Mouse (Mus musculus) forebrain, embryonic 12.5 days (tissue): ENCODE data around the gene Gm37240. TPM values are rescaled to one million over a fixed set of nuclear protein-coding genes. Genes with fewer than 3 reads are reported as not detected.
A peak's percentile ranks its signal among the peaks of the same experiment; 100 is the strongest.

Experiments used
- ATAC-seq: fragments of 200-750 bp; cut with Nextera tagmentation; 2 replicates; pipeline ENCODE4 v1.8.0; 2017; ENCODE audit warnings: moderate TSS enrichment; ENCODE audit not compliant: low FRiP score
- H3K27ac ChIP-seq: fragments of 300-500 bp; sonication (generic); 2 replicates; pipeline ENCODE4 v1.5.1; 2016; ENCODE audit warnings: mild to moderate bottlenecking
- H3K27me3 ChIP-seq: fragments of 300-500 bp; sonication (generic); 2 replicates; pipeline ENCODE4 v1.6.1; 2016; ENCODE audit warnings: mild to moderate bottlenecking
- H3K36me3 ChIP-seq: fragments of 300-500 bp; sonication (generic); replicated peaks from 2 replicates; pipeline ENCODE4 v1.6.1; 2016; ENCODE audit warnings: mild to moderate bottlenecking
- H3K4me1 ChIP-seq: fragments of 300-500 bp; sonication (generic); 2 replicates; pipeline ENCODE4 v1.6.1; 2016
- H3K4me2 ChIP-seq: fragments of 300-500 bp; sonication (generic); 2 replicates; pipeline ENCODE4 v1.6.1; 2016; ENCODE audit warnings: mild to moderate bottlenecking, moderate library complexity
- H3K4me3 ChIP-seq: fragments of 300-500 bp; sonication (generic); replicated peaks from 2 replicates; pipeline ENCODE4 v1.5.1; 2016; ENCODE audit warnings: mild to moderate bottlenecking
- H3K9ac ChIP-seq: fragments of 300-500 bp; sonication (generic); 2 replicates; pipeline ENCODE4 v1.6.1; 2016; ENCODE audit warnings: mild to moderate bottlenecking
- H3K9me3 ChIP-seq: fragments of 300-500 bp; sonication (generic); 2 replicates; pipeline ENCODE4 v1.6.1; 2016
- WGBS: fragments of 180-500 bp; shearing (Covaris S2); methylation state at CpG from one replicate; pipeline ENCODE4 v1.1.7; 2016; 5-methylcytosine and 5-hydroxymethylcytosine counted together
- polyA plus RNA-seq: library from polyadenylated mRNA; unstranded; fragments of >200 nt; fragmentation: Nextera tagmentation; extraction: Ambion mirVana; gene quantifications from 2 replicates; pipeline ENCODE4 v1.2.1, GENCODE M21; 2016

The Gm37240 gene
- polyA plus RNA-seq, 1 experiment from 2014 or later: 0.57 TPM

GRCm38 (mm10) chr3:85339926-85340325 lies 547.4 kb downstream of the Gm37240 start:
- Histone ChIP-seq H3K27ac (no peak overlapping the region), H3K9me3 (no peaks in the 10 kb centered on the region), H3K4me1 (peaks cover 22% of the 10 kb centered on the region), H3K4me3 (no peak overlapping the region), H3K36me3 (no peaks in the 10 kb centered on the region), H3K27me3 (no peaks in the 10 kb centered on the region), H3K4me2 (no peak overlapping the region), H3K9ac (no peak overlapping the region)
- 53% methylated on average over 2 of the region's 2 CpGs for WGBS
- no peak for ATAC-seq

GRCm38 (mm10) chr3:85339269-85339820 lies 548.0 kb downstream of the Gm37240 start:
- whole genome bisulfite sequencing: 61% methylated on average over 10 of the region's 10 CpGs
- ATAC-seq: peak; percentile 30; the same call in 1 of the 2 replicates
- Histone ChIP-seq H3K27me3 (no peaks in the 10 kb centered on the region), H3K27ac (peak overlapping the region; percentile 37; the same call in 1 of the 2 replicates), H3K9me3 (no peaks in the 10 kb centered on the region), H3K4me3 (no peak overlapping the region), H3K9ac (no peak overlapping the region), H3K4me1 (peaks cover 22% of the 10 kb centered on the region), H3K36me3 (no peaks in the 10 kb centered on the region), H3K4me2 (no peak overlapping the region)

GRCm38 (mm10) chr3:85338755-85339095 lies 548.6 kb downstream of the Gm37240 start:
- no peak overlapping the region for H3K4me3 ChIP-seq

GRCm38 (mm10) chr3:85337881-85338754 lies 549.2 kb downstream of the Gm37240 start:
- no peaks in the 10 kb centered on the region for H3K27me3 ChIP-seq
- H3K4me2 ChIP-seq: peak overlapping the region; percentile 13; the same call in 1 of the 2 replicates
- H3K36me3 ChIP-seq: no peaks in the 10 kb centered on the region
- H3K4me3 ChIP-seq: no peak overlapping the region
- peak overlapping the region; percentile 42; the same call in 1 of the 2 replicates for H3K27ac ChIP-seq
- WGBS: 39% methylated on average over 7 of the region's 7 CpGs
- H3K9ac ChIP-seq: no peak overlapping the region
- H3K4me1 ChIP-seq: peaks cover 22% of the 10 kb centered on the region
- H3K9me3 ChIP-seq: no peaks in the 10 kb centered on the region
- peak; percentile 76; the same call in 1 of the 2 replicates for ATAC-seq

More at GRCm38 (mm10) chr3:85338755-85339095, 548.6 kb downstream of the Gm37240 start:
- no peak for ATAC-seq
- 0 out of 2 replicates have a peak overlapping the region, but pooled peaks have one; percentile 13 for H3K4me2 ChIP-seq
- peaks cover 22% of the 10 kb centered on the region for H3K4me1 ChIP-seq
- no peaks in the 10 kb centered on the region for H3K27me3 ChIP-seq
- WGBS: 53% methylated on average over 3 of the region's 3 CpGs
- H3K9ac ChIP-seq: no peak overlapping the region
- H3K9me3 ChIP-seq: no peaks in the 10 kb centered on the region
- 0 out of 2 replicates have a peak overlapping the region, but pooled peaks have one; percentile 10 for H3K27ac ChIP-seq
- no peaks in the 10 kb centered on the region for H3K36me3 ChIP-seq

GRCm38 (mm10) chr3:85335517-85335916 lies 551.8 kb downstream of the Gm37240 start:
- H3K4me2 ChIP-seq: no peak overlapping the region
- ATAC-seq: no peak
- no peaks in the 10 kb centered on the region for H3K36me3 ChIP-seq
- H3K4me3 ChIP-seq: no peak overlapping the region
- no peak overlapping the region for H3K9ac ChIP-seq
- no peaks in the 10 kb centered on the region for H3K27me3 ChIP-seq
- peaks cover 22% of the 10 kb centered on the region for H3K4me1 ChIP-seq
- no peak overlapping the region for H3K27ac ChIP-seq
- 75% methylated on average over 1 of the region's 1 CpGs for WGBS
- no peaks in the 10 kb centered on the region for H3K9me3 ChIP-seq

- no peak overlapping the region for H3K4me2 ChIP-seq
- H3K4me3 ChIP-seq: no peak overlapping the region
- no peak overlapping the region for H3K9ac ChIP-seq
- ATAC-seq: no peak
- H3K27me3 ChIP-seq: no peaks in the 10 kb centered on the region
- H3K36me3 ChIP-seq: no peaks in the 10 kb centered on the region
- H3K4me1 ChIP-seq: no peaks in the 10 kb centered on the region
- no peak overlapping the region for H3K27ac ChIP-seq
- H3K9me3 ChIP-seq: no peaks in the 10 kb centered on the region
- WGBS: 93% methylated on average over 4 of the region's 4 CpGs
These were observed 555.0 kb downstream of the Gm37240 start for GRCm38 (mm10) chr3:85332276-85332675.

GRCm38 (mm10) chr3:85318256-85318655 lies 569.1 kb downstream of the Gm37240 start:
- Histone ChIP-seq H3K36me3 (no peaks in the 10 kb centered on the region), H3K4me2 (no peak overlapping the region), H3K4me3 (no peak overlapping the region), H3K27ac (no peak overlapping the region), H3K4me1 (peaks cover 15% of the 10 kb centered on the region), H3K27me3 (no peaks in the 10 kb centered on the region), H3K9ac (no peak overlapping the region), H3K9me3 (no peaks in the 10 kb centered on the region)
- WGBS: 24% methylated on average over 5 of the region's 5 CpGs
- no peak for ATAC-seq

- H3K27me3 ChIP-seq: no peaks in the 10 kb centered on the region
- peaks cover 17% of the 10 kb centered on the region for H3K4me1 ChIP-seq
- H3K27ac ChIP-seq: no peak overlapping the region
- H3K4me3 ChIP-seq: no peak overlapping the region
- WGBS: 93% methylated on average over 4 of the region's 4 CpGs
- H3K9me3 ChIP-seq: no peaks in the 10 kb centered on the region
- no peak overlapping the region for H3K9ac ChIP-seq
- no peak for ATAC-seq
- H3K4me2 ChIP-seq: no peak overlapping the region
- no peaks in the 10 kb centered on the region for H3K36me3 ChIP-seq
These were observed 570.0 kb downstream of the Gm37240 start for GRCm38 (mm10) chr3:85317306-85317705.

- Histone ChIP-seq H3K27me3 (no peaks in the 10 kb centered on the region), H3K4me1 (peaks cover 17% of the 10 kb centered on the region), H3K9me3 (no peaks in the 10 kb centered on the region), H3K9ac (no peak overlapping the region), H3K4me2 (no peak overlapping the region), H3K27ac (no peak overlapping the region), H3K4me3 (no peak overlapping the region), H3K36me3 (no peaks in the 10 kb centered on the region)
- WGBS: 75% methylated on average over 6 of the region's 6 CpGs
- ATAC-seq: no peak
These were observed 572.4 kb downstream of the Gm37240 start for GRCm38 (mm10) chr3:85314961-85315360.

GRCm38 (mm10) chr3:85313646-85314255 lies 573.6 kb downstream of the Gm37240 start:
- H3K27me3 ChIP-seq: no peaks in the 10 kb centered on the region
- ATAC-seq: no peak
- no peak overlapping the region for H3K4me2 ChIP-seq
- no peaks in the 10 kb centered on the region for H3K9me3 ChIP-seq
- H3K4me1 ChIP-seq: peaks cover 17% of the 10 kb centered on the region
- H3K36me3 ChIP-seq: no peaks in the 10 kb centered on the region
- no peak overlapping the region for H3K4me3 ChIP-seq
- 15% methylated on average over 4 of the region's 4 CpGs for WGBS
- no peak overlapping the region for H3K9ac ChIP-seq
- H3K27ac ChIP-seq: 0 out of 2 replicates have a peak overlapping the region, but pooled peaks have one; percentile 8

GRCm38 (mm10) chr3:85311176-85311575 lies 576.1 kb downstream of the Gm37240 start:
- Histone ChIP-seq H3K4me2 (no peak overlapping the region), H3K27ac (no peak overlapping the region), H3K4me1 (peaks cover 17% of the 10 kb centered on the region), H3K9me3 (no peaks in the 10 kb centered on the region), H3K9ac (no peak overlapping the region), H3K4me3 (no peak overlapping the region), H3K36me3 (no peaks in the 10 kb centered on the region), H3K27me3 (no peaks in the 10 kb centered on the region)
- ATAC-seq: no peak
- WGBS: 87% methylated on average over 3 of the region's 3 CpGs

- Histone ChIP-seq H3K9ac (no peak overlapping the region), H3K27ac (no peak overlapping the region), H3K27me3 (no peaks in the 10 kb centered on the region), H3K4me1 (peaks cover 16% of the 10 kb centered on the region), H3K9me3 (no peaks in the 10 kb centered on the region), H3K4me3 (no peak overlapping the region), H3K36me3 (no peaks in the 10 kb centered on the region), H3K4me2 (no peak overlapping the region)
- no peak for ATAC-seq
- 84% methylated on average over 8 of the region's 8 CpGs for WGBS
These were observed 576.8 kb downstream of the Gm37240 start for GRCm38 (mm10) chr3:85310401-85310989.
